Mouse (Mus musculus): ENCODE measurements at regions not wholly inside any gene's neighbourhood (a gene's known extent, or its start where the extent isn't known, plus 50 kb on each side); places are given as distances from the start of the nearest gene placed in this dataset.

DNA sequence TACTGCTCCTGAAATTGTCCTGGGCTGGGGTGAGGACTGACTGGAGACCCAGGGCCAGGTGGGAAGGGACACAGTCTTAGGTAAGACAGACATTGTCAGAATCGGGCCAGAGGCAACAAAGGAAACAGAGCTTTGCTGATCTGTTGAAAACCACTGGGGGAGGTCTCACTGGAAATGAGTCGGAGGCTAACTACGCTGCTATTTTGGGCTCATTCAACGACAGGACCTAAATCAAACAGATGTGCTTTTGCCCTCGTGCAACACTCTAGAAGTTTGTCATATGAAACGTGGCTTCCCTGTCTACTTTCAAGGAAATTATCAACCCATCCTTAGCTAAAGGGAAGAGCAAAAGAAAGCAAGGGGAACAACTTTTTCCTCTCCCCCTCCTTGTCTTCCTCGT lies 265.3 kb downstream of the Plpp3 start:
- Histone ChIP-seq H3K4me3 (ENCODE audit: low read length) (no peak overlapping the region), H3K27ac (ENCODE audit: low read length) (no peak overlapping the region), H3K4me2 (ENCODE audit: low read depth, low read length) (no peak overlapping the region), H3K9me3 (ENCODE audit: control insufficient read depth, low read length) (no peaks in the 10 kb centered on the region), H3K27me3 (ENCODE audit: control insufficient read depth, insufficient read depth, low read depth, low read length) (no peaks in the 10 kb centered on the region), H3K9ac (ENCODE audit: low read length) (no peak overlapping the region), H3K36me3 (ENCODE audit: control insufficient read depth, insufficient read depth, low read length) (no peaks in the 10 kb centered on the region), H3K4me1 (replicated peaks; ENCODE audit: control insufficient read depth, insufficient read depth, low read length) (no peaks in the 10 kb centered on the region; the same call in 1 of the 2 replicates)
- 19% methylated on average over 7 of the region's 7 CpGs for WGBS
- no peak for ATAC-seq (ENCODE audit: low read depth)

DNA sequence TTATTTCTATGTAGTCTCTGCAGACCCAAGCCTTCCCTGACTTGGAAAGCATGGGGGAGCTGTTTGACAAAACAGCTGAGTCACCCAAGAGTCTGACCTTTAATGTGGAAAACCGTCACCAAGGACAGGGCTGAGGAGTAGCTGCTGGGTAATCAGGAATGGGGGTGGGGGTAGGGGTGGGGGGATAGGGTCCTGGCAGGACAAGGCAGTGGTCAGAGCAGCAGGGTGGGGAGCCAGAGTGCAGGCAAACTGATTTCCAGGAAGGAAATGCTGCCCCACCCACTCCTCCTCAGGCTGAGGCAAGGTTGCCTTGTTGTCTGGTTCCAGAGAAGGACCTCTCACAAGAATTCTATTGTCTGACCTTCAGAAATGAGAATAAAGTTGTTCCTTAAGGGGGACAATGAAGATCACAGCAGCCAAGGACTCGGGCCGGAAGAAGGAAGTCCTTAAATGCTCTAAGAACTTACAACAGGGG lies 266.6 kb downstream of the Plpp3 start:
- H3K36me3 ChIP-seq (ENCODE audit: control insufficient read depth, insufficient read depth, low read length), result no peaks in the 10 kb centered on the region
- no peaks in the 10 kb centered on the region; the same call in 1 of the 2 replicates for H3K4me1 ChIP-seq (replicated peaks; ENCODE audit: control insufficient read depth, insufficient read depth, low read length)
- no peaks in the 10 kb centered on the region for H3K27me3 ChIP-seq (ENCODE audit: control insufficient read depth, insufficient read depth, low read depth, low read length)
- WGBS, result 63% methylated on average over 3 of the region's 3 CpGs
- H3K27ac ChIP-seq (ENCODE audit: low read length), result no peak overlapping the region
- H3K4me2 ChIP-seq (ENCODE audit: low read depth, low read length), result no peak overlapping the region
- no peak overlapping the region for H3K9ac ChIP-seq (ENCODE audit: low read length)
- no peaks in the 10 kb centered on the region for H3K9me3 ChIP-seq (ENCODE audit: control insufficient read depth, low read length)
- H3K4me3 ChIP-seq (ENCODE audit: low read length), result no peak overlapping the region
- peak; percentile 71 for ATAC-seq (ENCODE audit: low read depth)

DNA sequence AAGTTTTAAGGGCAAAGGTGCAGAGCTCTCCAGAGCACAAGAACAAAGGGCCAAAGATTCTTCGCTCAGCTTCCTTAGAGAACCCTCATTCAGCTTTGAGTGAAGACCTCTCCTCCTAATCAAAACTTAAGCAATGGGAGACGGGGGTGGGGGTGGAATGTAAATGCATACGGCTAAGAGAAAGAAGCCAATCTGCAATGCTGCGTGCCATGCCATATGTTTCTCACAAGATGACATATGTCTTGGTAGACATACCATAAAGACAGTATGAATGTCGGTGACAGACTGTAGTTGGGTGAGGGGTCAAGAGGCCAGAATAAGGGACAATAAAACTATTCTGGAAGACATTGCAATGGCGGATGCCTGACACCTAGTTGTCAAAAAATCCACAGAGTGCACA lies 267.9 kb downstream of the Plpp3 start:
- WGBS, result 50% methylated on average over 6 of the region's 6 CpGs

DNA sequence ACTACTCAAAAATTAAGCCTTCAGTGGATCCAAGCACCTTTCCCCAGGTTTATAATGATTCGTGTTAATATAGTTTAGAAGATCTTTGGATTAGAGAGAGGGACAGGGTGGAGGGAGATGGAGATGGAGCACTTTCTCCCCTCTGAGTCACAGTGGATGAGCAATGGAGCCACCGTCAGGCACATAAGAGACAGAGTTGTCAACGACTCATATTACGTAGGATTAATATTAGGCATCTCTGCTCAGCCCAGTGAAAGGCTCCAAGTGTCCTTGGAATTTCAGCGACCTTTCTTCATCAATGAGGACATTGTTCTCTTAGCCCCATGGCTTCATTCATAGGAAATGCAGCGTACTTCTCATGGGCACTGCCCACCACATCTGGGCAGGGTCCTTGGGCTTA lies 270.4 kb downstream of the Plpp3 start:
- H3K4me3 ChIP-seq (ENCODE audit: low read length), result no peak overlapping the region
- H3K36me3 ChIP-seq (ENCODE audit: control insufficient read depth, insufficient read depth, low read length), result no peaks in the 10 kb centered on the region
- no peaks in the 10 kb centered on the region; the same call in 1 of the 2 replicates for H3K4me1 ChIP-seq (replicated peaks; ENCODE audit: control insufficient read depth, insufficient read depth, low read length)
- no peak for ATAC-seq (ENCODE audit: low read depth)
- no peak overlapping the region for H3K9ac ChIP-seq (ENCODE audit: low read length)
- WGBS, result 57% methylated on average over 6 of the region's 6 CpGs
- no peak overlapping the region for H3K27ac ChIP-seq (ENCODE audit: low read length)
- no peak overlapping the region for H3K4me2 ChIP-seq (ENCODE audit: low read depth, low read length)
- 0 out of 2 replicates have a peak, but pooled peaks cover 2% of the 10 kb centered on the region for H3K9me3 ChIP-seq (ENCODE audit: control insufficient read depth, low read length)
- H3K27me3 ChIP-seq (ENCODE audit: control insufficient read depth, insufficient read depth, low read depth, low read length), result no peaks in the 10 kb centered on the region

More for the DNA sequence above, 267.9 kb downstream of the Plpp3 start:
- Histone ChIP-seq H3K27ac (ENCODE audit: low read length) (no peak overlapping the region), H3K27me3 (ENCODE audit: control insufficient read depth, insufficient read depth, low read depth, low read length) (no peaks in the 10 kb centered on the region), H3K9ac (ENCODE audit: low read length) (no peak overlapping the region), H3K9me3 (ENCODE audit: control insufficient read depth, low read length) (no peaks in the 10 kb centered on the region), H3K4me1 (replicated peaks; ENCODE audit: control insufficient read depth, insufficient read depth, low read length) (no peaks in the 10 kb centered on the region; the same call in 1 of the 2 replicates), H3K36me3 (ENCODE audit: control insufficient read depth, insufficient read depth, low read length) (no peaks in the 10 kb centered on the region), H3K4me3 (ENCODE audit: low read length) (no peak overlapping the region), H3K4me2 (ENCODE audit: low read depth, low read length) (no peak overlapping the region)
- ATAC-seq (ENCODE audit: low read depth), result no peak

DNA sequence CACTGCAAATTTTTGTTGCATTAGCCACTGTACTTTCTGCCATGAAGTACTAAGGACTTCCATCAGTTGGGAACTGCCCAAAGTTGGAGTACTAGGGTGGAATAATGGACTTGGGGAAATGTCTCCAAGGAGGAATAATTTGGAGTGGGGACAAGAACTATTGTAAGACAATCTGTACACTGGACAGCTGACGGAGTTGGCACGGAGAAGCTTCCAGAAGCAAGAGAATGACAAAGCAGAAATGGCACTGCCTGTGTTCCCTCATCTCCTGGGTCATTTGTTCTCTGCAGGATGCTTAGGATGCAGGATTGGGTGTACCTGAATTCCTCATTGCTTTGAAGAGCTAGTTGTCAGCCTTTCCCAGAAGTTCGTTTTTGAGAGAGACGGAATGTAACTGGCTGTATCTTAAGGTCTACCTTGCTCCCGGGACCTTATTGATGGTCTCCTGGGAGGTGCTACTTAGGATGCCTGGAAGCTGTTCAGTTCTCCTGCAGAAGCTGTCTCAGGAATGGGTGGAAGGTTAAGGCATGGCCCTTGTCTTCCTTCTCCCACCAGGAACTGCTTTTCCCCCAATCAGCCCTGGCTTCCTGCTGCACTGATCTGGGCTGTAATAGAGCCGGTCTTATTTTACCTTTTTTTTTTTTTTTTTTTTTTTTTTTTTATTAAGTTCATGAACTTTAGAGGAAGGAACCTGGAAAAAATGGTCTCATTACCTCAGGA lies 272.4 kb downstream of the Plpp3 start:
- Histone ChIP-seq H3K27ac (ENCODE audit: low read length) (no peak overlapping the region), H3K27me3 (ENCODE audit: control insufficient read depth, insufficient read depth, low read depth, low read length) (no peaks in the 10 kb centered on the region), H3K4me1 (replicated peaks; ENCODE audit: control insufficient read depth, insufficient read depth, low read length) (no peaks in the 10 kb centered on the region), H3K4me3 (ENCODE audit: low read length) (no peak overlapping the region), H3K9ac (ENCODE audit: low read length) (no peak overlapping the region), H3K4me2 (ENCODE audit: low read depth, low read length) (no peak overlapping the region), H3K9me3 (ENCODE audit: control insufficient read depth, low read length) (0 out of 2 replicates have a peak, but pooled peaks cover 2% of the 10 kb centered on the region), H3K36me3 (ENCODE audit: control insufficient read depth, insufficient read depth, low read length) (no peaks in the 10 kb centered on the region)
- WGBS, result 87% methylated on average over 6 of the region's 6 CpGs
- ATAC-seq (ENCODE audit: low read depth), result no peak

DNA sequence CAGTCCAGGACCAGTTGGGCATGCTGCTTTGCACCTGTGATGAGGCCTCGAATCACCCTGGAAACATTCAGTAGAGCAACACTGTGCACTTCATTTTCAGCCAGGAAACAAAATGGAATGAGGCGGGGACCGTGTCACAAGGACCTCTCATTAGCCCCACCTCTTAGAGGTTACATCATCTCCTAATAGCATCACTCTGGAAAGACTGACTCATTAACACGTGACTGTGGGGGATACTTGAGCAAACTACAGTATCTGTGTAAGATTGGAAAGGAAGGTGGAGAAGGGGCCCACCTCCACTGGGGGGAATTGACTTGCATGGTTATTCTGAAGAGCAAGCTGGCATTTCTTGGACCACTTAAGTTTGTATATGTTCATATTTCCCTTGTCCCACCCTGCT lies 275.3 kb downstream of the Plpp3 start:
- Histone ChIP-seq H3K36me3 (ENCODE audit: control insufficient read depth, insufficient read depth, low read length) (no peaks in the 10 kb centered on the region), H3K4me1 (replicated peaks; ENCODE audit: control insufficient read depth, insufficient read depth, low read length) (no peaks in the 10 kb centered on the region), H3K9ac (ENCODE audit: low read length) (no peak overlapping the region), H3K27ac (ENCODE audit: low read length) (no peak overlapping the region), H3K4me3 (ENCODE audit: low read length) (no peak overlapping the region), H3K4me2 (ENCODE audit: low read depth, low read length) (no peak overlapping the region), H3K9me3 (ENCODE audit: control insufficient read depth, low read length) (0 out of 2 replicates have a peak, but pooled peaks cover 2% of the 10 kb centered on the region), H3K27me3 (ENCODE audit: control insufficient read depth, insufficient read depth, low read depth, low read length) (no peaks in the 10 kb centered on the region)
- WGBS, result 79% methylated on average over 4 of the region's 4 CpGs
- no peak for ATAC-seq (ENCODE audit: low read depth)

DNA sequence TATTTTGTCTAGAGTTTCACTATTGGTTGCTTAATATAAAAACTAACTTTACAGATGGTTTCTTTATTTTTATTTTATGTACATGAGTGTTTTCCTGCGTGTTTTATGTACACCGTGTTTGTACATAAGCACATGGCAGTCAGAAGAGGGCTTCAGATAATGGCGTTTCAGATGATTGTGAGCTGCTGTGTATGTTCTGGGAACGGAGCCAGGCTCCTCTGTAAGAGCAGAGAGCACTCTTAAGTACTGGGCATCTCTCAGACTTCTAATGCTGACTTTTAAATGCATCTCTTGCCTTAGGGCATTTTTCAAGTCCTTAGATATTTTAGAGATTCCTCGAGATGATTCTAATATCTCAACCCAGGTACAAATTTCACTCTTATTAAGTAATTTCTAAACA lies 280.0 kb downstream of the Plpp3 start:
- no peak overlapping the region for H3K4me3 ChIP-seq (ENCODE audit: low read length)
- peak; percentile 71; the same call in 1 of the 2 replicates for ATAC-seq (ENCODE audit: low read depth)
- H3K36me3 ChIP-seq (ENCODE audit: control insufficient read depth, insufficient read depth, low read length), result no peaks in the 10 kb centered on the region
- 38% methylated on average over 5 of the region's 5 CpGs for WGBS
- no peaks in the 10 kb centered on the region for H3K4me1 ChIP-seq (replicated peaks; ENCODE audit: control insufficient read depth, insufficient read depth, low read length)
- no peaks in the 10 kb centered on the region for H3K27me3 ChIP-seq (ENCODE audit: control insufficient read depth, insufficient read depth, low read depth, low read length)
- no peak overlapping the region for H3K27ac ChIP-seq (ENCODE audit: low read length)
- no peak overlapping the region for H3K4me2 ChIP-seq (ENCODE audit: low read depth, low read length)
- no peak overlapping the region for H3K9ac ChIP-seq (ENCODE audit: low read length)
- H3K9me3 ChIP-seq (ENCODE audit: control insufficient read depth, low read length), result no peaks in the 10 kb centered on the region

DNA sequence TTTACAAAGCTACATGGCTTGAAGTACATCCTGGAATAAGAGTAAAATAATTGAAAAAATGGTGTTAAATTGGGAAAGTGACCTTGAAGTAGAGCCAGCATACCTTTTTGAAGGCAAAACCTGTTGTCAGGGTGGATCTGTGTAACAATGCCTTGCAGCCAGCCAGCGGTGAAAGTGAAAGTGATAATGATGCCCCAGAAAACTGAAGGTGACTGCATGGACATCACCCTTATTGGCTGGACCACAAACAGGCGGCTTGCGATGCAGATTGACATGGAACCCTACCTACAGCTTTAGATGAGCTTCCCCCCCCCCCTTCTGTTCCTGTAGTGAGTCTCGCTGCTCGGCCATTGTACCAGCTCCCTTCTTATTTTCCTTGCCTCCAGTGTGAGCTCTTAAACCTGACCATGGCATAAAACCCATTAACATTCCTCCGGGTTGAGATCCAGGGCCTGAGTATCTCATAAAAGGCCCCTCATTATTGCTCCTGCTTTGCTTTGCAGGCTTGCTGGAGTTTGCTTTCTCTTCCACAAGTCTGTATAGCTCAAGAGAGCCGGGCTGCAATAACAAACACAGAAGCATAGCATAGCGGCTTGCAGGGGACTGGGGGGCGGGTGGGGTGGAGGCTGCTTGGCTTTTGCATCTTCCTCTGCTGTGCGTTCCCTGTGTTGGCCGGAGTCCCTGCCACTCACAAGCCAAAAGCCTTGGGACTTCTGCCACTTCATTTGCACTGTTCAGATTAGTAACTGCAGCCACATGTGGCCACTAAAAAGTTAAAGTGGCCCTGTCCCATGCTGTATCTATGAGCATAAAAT lies 292.1 kb downstream of the Plpp3 start:
- 0 out of 2 replicates have a peak, but pooled peaks have one; percentile 26 for ATAC-seq (ENCODE audit: low read depth)
- Histone ChIP-seq H3K36me3 (ENCODE audit: control insufficient read depth, insufficient read depth, low read length) (no peaks in the 10 kb centered on the region), H3K4me1 (replicated peaks; ENCODE audit: control insufficient read depth, insufficient read depth, low read length) (no peaks in the 10 kb centered on the region), H3K9ac (ENCODE audit: low read length) (no peak overlapping the region), H3K4me2 (ENCODE audit: low read depth, low read length) (no peak overlapping the region), H3K4me3 (ENCODE audit: low read length) (no peak overlapping the region), H3K27me3 (ENCODE audit: control insufficient read depth, insufficient read depth, low read depth, low read length) (no peaks in the 10 kb centered on the region), H3K9me3 (ENCODE audit: control insufficient read depth, low read length) (no peaks in the 10 kb centered on the region), H3K27ac (ENCODE audit: low read length) (no peak overlapping the region)
- WGBS, result 50% methylated on average over 11 of the region's 11 CpGs

DNA sequence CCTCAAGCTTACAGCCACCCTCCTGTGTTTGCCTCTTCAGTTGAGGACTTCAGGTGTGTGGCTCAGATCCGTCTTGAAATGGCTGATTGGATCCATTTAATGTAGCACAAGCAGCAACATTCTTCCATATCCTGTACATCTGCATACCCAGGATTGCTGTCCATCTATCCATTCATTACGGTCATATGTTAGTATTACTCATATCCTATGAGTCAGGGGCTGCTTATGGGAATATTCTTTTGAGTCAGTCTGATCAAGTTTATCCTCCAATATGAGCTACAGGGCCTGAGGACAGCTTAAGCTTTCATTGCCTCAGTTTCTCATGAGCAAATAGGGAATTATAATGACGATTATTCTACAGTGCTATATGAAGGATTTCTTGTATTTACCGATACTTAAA lies 293.7 kb downstream of the Plpp3 start:
- Histone ChIP-seq H3K27ac (ENCODE audit: low read length) (no peak overlapping the region), H3K36me3 (ENCODE audit: control insufficient read depth, insufficient read depth, low read length) (no peaks in the 10 kb centered on the region), H3K4me2 (ENCODE audit: low read depth, low read length) (no peak overlapping the region), H3K27me3 (ENCODE audit: control insufficient read depth, insufficient read depth, low read depth, low read length) (no peaks in the 10 kb centered on the region), H3K4me1 (replicated peaks; ENCODE audit: control insufficient read depth, insufficient read depth, low read length) (no peaks in the 10 kb centered on the region), H3K9me3 (ENCODE audit: control insufficient read depth, low read length) (no peaks in the 10 kb centered on the region), H3K4me3 (ENCODE audit: low read length) (no peak overlapping the region), H3K9ac (ENCODE audit: low read length) (no peak overlapping the region)
- WGBS, result 82% methylated on average over 4 of the region's 4 CpGs
- ATAC-seq (ENCODE audit: low read depth), result no peak
